Mouse (Mus musculus) embryo, embryonic 9.5 days (tissue): ENCODE results near the gene Znrd1as.
"Not testable (repeated sequence)": the region's sequence is repeated elsewhere in the genome, so short reads cannot be mapped to it uniquely, and the experiment has no call there.

Experiments used
- DNase-seq: peaks from one replicate; pipeline ENCODE4 v3.0.0-alpha.2; 2017; ENCODE audit errors: extremely low spot score

Gene Znrd1as

GRCm38 (mm10) chr17:36950981-36951947 lies 7.1 kb upstream of the Znrd1as start, which contains the start of gene Ppp1r11:
Gene Ppp1r11, minus strand, starts transcription at chr17:36951741.
- peak; percentile 96 for DNase-seq

DNA sequence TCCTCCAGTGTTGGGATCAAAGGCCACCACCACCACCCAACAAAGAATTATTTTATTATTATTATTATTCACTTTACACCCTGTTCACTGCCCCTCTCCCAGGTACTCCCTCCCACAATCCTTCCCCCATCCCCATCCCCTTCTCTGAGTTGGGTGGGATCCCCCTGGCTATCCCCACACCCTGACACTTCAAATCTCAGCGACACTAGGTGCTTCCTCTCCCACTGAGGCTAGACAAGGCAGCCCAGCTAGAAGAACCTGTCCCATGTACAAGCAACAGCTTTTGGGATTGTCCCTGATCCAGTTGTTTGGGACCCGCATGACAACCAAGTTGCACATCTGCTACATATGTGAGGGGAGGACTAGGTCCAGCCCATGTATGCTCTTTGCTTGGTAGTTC lies 5.8 kb upstream of the Znrd1as start:
- DNase-seq, result no peak

GRCm38 (mm10) chr17:36953062-36953461 lies 5.3 kb upstream of the Znrd1as start:
- DNase-seq, result no peak

GRCm38 (mm10) chr17:36958884-36959283 lies 492 bp downstream of the Znrd1as start:
- DNase-seq, result no peak

DNA sequence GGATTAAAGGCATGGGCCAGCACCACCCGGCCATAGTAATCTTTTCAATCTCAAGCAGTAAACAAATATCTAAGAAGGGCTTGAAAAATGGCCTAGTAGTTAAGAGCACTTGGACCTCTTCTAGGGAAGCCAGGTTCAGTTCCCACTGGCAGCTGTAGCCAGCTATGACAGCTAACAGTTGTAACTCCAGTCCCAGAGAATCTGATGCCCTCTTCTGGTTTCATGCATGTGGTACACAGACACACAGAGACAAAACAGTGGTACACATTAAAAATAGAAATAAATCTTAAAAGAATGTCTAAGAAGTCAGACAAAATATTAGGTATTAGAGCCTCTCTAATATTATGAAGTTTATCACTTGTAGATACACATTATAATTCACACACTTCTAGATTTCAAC lies 2.7 kb downstream of the Znrd1as start:
- no peak for DNase-seq

GRCm38 (mm10) chr17:36966875-36967274 lies 8.5 kb downstream of the Znrd1as start:
- no peak for DNase-seq

- DNase-seq, result no peak
Observed at GRCm38 (mm10) chr17:36970316-36970890, 12.0 kb downstream of the Znrd1as start.

- DNase-seq, result no peak
Observed at GRCm38 (mm10) chr17:36971172-36971850, 12.9 kb downstream of the Znrd1as start.

GRCm38 (mm10) chr17:36972791-36973190 lies 14.4 kb downstream of the Znrd1as start:
- no peak for DNase-seq

DNA sequence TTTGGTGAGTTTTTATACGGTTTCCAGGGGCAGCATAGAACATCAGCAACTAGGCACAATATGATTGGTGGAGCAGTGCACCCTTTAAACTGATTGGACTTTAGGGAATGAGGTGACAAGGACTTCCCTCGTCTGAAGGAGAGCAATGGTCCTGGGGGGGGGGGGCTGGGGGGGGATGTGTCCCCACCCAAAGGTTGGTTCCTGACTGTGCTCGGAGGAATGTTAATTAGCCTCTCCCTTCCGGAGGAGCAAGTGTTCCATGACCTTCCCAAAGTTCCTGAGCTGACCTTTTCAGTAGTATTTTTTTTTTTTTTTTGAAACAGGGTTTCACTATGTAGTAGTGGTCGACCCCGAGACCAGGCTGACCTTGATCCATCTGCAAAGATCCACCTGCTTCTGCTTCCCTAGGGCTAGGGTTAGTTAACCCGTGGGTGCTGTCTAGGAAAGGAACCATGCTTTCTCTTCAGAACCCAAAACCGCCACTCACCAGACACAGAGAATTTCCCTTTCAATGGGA lies 14.9 kb downstream of the Znrd1as start:
- no peak for DNase-seq

DNA sequence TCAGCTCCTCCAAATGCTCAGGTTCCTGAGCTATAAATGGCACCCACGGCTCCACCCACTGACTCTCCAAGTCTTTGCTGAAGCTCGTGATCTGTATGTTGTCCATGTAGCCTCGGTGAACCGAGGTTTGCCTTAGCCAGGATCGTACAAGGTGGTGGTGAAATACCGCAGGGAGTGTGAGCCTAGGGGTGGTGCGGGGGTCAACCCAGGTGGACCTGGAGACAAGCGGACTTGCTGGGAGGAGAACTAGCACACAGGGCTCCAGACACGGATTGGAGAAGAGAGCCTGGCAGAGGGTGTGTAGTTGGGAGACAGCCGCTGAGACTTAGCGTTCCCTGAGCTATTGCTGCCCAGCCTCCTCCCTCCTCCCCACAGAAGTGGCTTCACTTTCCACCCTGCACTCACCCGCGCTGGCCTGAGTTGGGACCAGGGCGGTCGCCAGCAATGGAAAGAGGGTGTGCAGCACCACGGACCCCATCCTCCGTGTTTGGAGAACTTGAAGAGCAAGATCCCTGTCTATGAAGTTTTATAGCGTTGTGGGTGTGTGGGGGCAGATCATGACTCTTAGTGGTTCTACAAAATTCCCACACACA lies 22.9 kb downstream of the Znrd1as start, which contains the start of gene 2410137M14Rik:
Gene 2410137M14Rik (minus strand): TSS at position 17 of the 593 bp plus-strand sequence.
- peak; percentile 27 for DNase-seq

- peak; percentile 40 for DNase-seq
Observed at GRCm38 (mm10) chr17:36981845-36982244, 23.5 kb downstream of the Znrd1as start.

- DNase-seq, result peak; percentile 8
Observed at GRCm38 (mm10) chr17:36982253-36983155, 24.1 kb downstream of the Znrd1as start.

DNA sequence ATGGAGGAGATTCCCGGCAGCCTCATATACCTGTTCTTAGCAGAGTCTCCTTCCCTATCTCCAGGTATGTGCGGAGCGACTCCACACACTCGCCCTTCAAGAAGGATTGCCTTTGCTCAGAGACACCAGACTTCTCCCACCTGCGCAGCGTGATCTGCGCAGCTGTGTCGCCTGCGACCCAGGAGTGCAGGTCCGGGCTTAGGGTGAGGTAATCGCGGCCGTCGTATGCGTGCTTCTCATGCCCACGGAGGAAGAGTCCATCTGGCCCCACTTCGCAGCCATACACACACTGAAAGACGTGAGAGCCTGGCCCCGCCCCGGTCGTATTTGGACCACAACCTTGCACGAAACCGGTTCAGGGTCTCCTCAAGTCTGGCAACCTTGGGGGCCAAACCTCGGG lies 30.1 kb downstream of the Znrd1as start:
- DNase-seq, result no peak

- DNase-seq, result no peak
Observed at GRCm38 (mm10) chr17:36989437-36989836, 31.0 kb downstream of the Znrd1as start, which contains the start of gene H2-M5. Gene H2-M5, minus strand, starts transcription at chr17:36989537.

GRCm38 (mm10) chr17:36990630-36991029 lies 32.2 kb downstream of the Znrd1as start:
- DNase-seq, result not testable (repeated sequence)

GRCm38 (mm10) chr17:36992336-36993104 lies 34.1 kb downstream of the Znrd1as start:
- DNase-seq, result no peak

DNA sequence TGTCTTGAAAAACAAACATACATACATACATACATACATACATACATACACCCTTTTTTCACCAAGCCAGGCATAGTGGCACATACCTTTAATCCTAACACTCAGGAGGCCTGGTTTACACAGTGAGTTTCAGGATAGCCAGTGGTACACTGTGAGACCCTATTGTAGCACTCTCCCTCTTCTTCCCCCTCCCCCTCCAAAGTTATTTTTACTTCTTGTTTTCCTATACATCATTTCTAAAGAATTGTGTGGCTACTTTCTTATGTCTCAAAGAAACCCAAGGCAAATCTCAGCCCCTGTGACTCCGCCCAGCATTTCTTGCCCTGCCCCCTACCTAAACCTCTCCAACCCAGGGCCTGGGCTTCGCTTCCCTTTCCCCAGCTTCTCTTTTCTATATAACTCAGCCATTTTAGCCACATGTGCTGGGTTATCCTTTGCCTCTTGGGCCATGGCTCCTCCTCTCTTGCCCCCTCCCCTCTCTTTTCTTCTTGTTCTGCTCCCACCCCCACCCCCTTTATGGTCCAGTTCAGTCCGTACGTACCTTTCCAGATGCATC lies 35.5 kb downstream of the Znrd1as start:
- DNase-seq, result no peak

- no peak for DNase-seq
Observed at GRCm38 (mm10) chr17:36994528-36994927, 36.1 kb downstream of the Znrd1as start.
